Mouse (Mus musculus) bone marrow macrophage, adult 2 months (primary cell): ENCODE results near the gene Pdlim5. TPM values are rescaled to one million over a fixed set of nuclear protein-coding genes. Genes with fewer than 3 reads are reported as not detected.

Source experiments
- H3K27ac ChIP-seq: 2 replicates; pipeline ENCODE4 v1.5.1; 2012; ENCODE audit warnings: low read depth, low read length; ENCODE audit not compliant: insufficient read depth
- H3K4me1 ChIP-seq: 2 replicates; pipeline ENCODE4 v1.6.1; 2012; ENCODE audit warnings: low read length; ENCODE audit not compliant: control insufficient read depth, insufficient read depth
- H3K4me3 ChIP-seq: 2 replicates; pipeline ENCODE4 v1.5.1; 2012; ENCODE audit warnings: mild to moderate bottlenecking, low read length, moderate library complexity; ENCODE audit not compliant: insufficient read depth
- CTCF ChIP-seq: IDR thresholded peaks from 2 replicates; pipeline ENCODE4 v1.5.1; 2012; ENCODE audit warnings: low read depth, mild to moderate bottlenecking, low read length, moderate library complexity
- POLR2A ChIP-seq: IDR thresholded peaks from 2 replicates; pipeline ENCODE4 v1.6.1; 2012; ENCODE audit warnings: mild to moderate bottlenecking, low read depth, low read length, borderline replicate concordance
- polyA plus RNA-seq: library from polyadenylated mRNA; stranded (reverse); fragments of >200 nt; gene quantifications from 2 replicates; pipeline ENCODE4 v1.2.4, GENCODE M21; 2012; ENCODE audit not compliant: missing spikeins, insufficient read depth, insufficient read length

Pdlim5 gene
- polyA plus RNA-seq, 1 experiment, result 64.9 TPM

GRCm38 (mm10) chr3:142321930-142322329, 73.6 kb downstream of the Pdlim5 start:
- peaks cover 3% of the 10 kb centered on the region for H3K4me1 ChIP-seq
- TF ChIP-seq CTCF, result no peak
- H3K27ac ChIP-seq, result no peak overlapping the region
- no peak overlapping the region for H3K4me3 ChIP-seq

- TF ChIP-seq POLR2A (no peak), CTCF (no peak)
- peaks cover 3% of the 10 kb centered on the region; the same call in 1 of the 2 replicates for H3K4me1 ChIP-seq
- no peak overlapping the region for H3K27ac ChIP-seq
- no peak overlapping the region for H3K4me3 ChIP-seq
These were observed 77.3 kb downstream of the Pdlim5 start for GRCm38 (mm10) chr3:142318147-142318546.

GRCm38 (mm10) chr3:142316138-142316740, 79.3 kb downstream of the Pdlim5 start:
- Histone ChIP-seq H3K27ac (no peak overlapping the region), H3K4me3 (no peak overlapping the region), H3K4me1 (peaks cover 3% of the 10 kb centered on the region; the same call in 1 of the 2 replicates)
- no peak for TF ChIP-seq POLR2A
- no peak for TF ChIP-seq CTCF

GRCm38 (mm10) chr3:142311075-142311474, 84.4 kb downstream of the Pdlim5 start:
- TF ChIP-seq CTCF, result no peak
- TF ChIP-seq POLR2A, result no peak
- Histone ChIP-seq H3K4me1 (peaks cover 4% of the 10 kb centered on the region), H3K4me3 (no peak overlapping the region), H3K27ac (no peak overlapping the region)

GRCm38 (mm10) chr3:142310446-142310845, 85.0 kb downstream of the Pdlim5 start:
- H3K4me3 ChIP-seq, result no peak overlapping the region
- no peak overlapping the region for H3K27ac ChIP-seq
- H3K4me1 ChIP-seq, result peaks cover 4% of the 10 kb centered on the region
- TF ChIP-seq POLR2A, result no peak
- TF ChIP-seq CTCF, result no peak

- TF ChIP-seq POLR2A (no peak), CTCF (no peak)
- no peak overlapping the region for H3K4me3 ChIP-seq
- no peaks in the 10 kb centered on the region for H3K4me1 ChIP-seq
These were observed 100.2 kb downstream of the Pdlim5 start for GRCm38 (mm10) chr3:142295287-142295676.

GRCm38 (mm10) chr3:142294616-142295286, 100.7 kb downstream of the Pdlim5 start:
- Histone ChIP-seq H3K4me1 (no peaks in the 10 kb centered on the region), H3K27ac (no peak overlapping the region), H3K4me3 (no peak overlapping the region)
- TF ChIP-seq POLR2A, result no peak
- TF ChIP-seq CTCF, result no peak

More at GRCm38 (mm10) chr3:142295287-142295676, 100.2 kb downstream of the Pdlim5 start:
- no peak overlapping the region for H3K27ac ChIP-seq

- Histone ChIP-seq H3K4me3 (no peak overlapping the region), H3K4me1 (no peaks in the 10 kb centered on the region), H3K27ac (no peak overlapping the region)
- TF ChIP-seq POLR2A (no peak), CTCF (no peak)
These were observed 101.9 kb downstream of the Pdlim5 start for GRCm38 (mm10) chr3:142293561-142293960.

- peak overlapping the region; percentile 64 for H3K4me3 ChIP-seq
- TF ChIP-seq CTCF (peak; percentile 36; the same call in 1 of the 2 replicates), POLR2A (no peak)
- H3K4me1 ChIP-seq, result peaks cover 28% of the 10 kb centered on the region
- no peak overlapping the region for H3K27ac ChIP-seq
These were observed 112.8 kb downstream of the Pdlim5 start for GRCm38 (mm10) chr3:142282706-142283105.

- no peak overlapping the region for H3K27ac ChIP-seq
- TF ChIP-seq POLR2A (no peak), CTCF (no peak)
- peaks cover 38% of the 10 kb centered on the region for H3K4me1 ChIP-seq
- H3K4me3 ChIP-seq, result no peak overlapping the region
These were observed 113.8 kb downstream of the Pdlim5 start for GRCm38 (mm10) chr3:142281656-142282055.

GRCm38 (mm10) chr3:142281093-142281445, 114.4 kb downstream of the Pdlim5 start:
- no peak for TF ChIP-seq CTCF
- TF ChIP-seq POLR2A, result no peak
- no peak overlapping the region; the same call in 1 of the 2 replicates for H3K27ac ChIP-seq
- peaks cover 41% of the 10 kb centered on the region for H3K4me1 ChIP-seq
- no peak overlapping the region for H3K4me3 ChIP-seq
